Mouse (Mus musculus) c-Kit-positive CD71-negative TER-119-negative erythroid progenitor cells, embryonic 14.5 days (primary cell): ENCODE measurements around the gene Hist1h1t.

Experiments
- DNase-seq: peaks from one replicate; pipeline ENCODE4 v3.0.0-alpha.2; 2013; ENCODE audit warnings: low read depth

Gene Hist1h1t

GRCm38 (mm10) chr13:23737091-23737490, 41.5 kb downstream of the Hist1h1t start:
- no peak for DNase-seq

- no peak for DNase-seq
These were observed 42.4 kb downstream of the Hist1h1t start for GRCm38 (mm10) chr13:23738041-23738440.

GRCm38 (mm10) chr13:23738677-23739068, 43.1 kb downstream of the Hist1h1t start, which contains the start of gene Hist1h1c:
TSS of gene Hist1h1c (plus strand) at chr13:23738808.
- DNase-seq: peak; percentile 88

DNA sequence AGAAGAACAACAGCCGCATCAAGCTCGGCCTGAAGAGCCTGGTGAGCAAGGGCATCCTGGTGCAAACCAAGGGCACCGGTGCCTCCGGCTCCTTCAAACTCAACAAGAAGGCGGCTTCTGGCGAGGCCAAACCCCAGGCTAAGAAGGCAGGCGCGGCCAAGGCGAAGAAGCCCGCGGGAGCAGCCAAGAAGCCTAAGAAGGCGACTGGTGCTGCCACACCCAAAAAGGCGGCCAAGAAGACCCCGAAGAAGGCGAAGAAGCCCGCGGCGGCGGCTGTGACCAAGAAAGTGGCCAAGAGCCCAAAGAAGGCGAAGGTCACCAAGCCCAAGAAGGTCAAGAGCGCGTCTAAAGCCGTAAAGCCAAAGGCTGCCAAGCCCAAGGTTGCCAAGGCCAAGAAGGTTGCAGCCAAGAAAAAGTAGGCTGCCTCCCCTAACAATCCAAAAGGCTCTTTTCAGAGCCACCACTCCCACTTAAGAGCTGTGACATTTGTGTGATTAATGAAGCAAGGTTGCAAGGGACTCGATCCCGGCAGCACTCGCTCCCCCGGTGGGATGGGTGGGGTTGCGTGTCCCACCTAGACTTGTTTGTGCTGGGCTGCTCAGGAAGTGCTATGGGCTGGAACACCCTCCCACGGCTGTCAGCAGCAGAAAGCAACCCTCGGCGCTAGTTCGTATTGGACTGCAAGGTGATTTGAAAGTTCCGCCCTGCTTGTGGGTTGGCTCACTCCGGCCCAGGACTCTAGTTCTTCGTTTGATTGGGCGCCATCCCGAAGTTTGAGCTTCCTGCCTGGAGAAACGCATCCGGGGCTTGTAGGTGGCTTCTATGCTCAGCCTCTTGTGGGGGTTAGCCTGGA, 43.7 kb downstream of the Hist1h1t start:
- no peak for DNase-seq

DNA sequence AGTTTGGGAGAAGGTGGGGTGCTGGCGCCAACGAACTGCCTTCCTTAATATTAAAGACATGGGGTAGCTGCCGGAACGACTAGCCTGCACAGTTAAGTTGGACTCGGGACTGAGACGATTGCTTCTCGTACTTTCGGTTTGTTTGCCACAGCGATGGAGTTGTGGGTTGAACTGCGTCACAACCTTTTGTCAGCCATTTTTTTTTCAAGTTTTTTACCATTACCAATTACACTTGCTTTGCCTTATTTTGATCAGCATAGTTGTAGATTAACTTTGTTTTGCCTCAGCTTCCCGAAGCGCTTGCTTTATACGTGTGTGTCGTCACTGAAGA, 44.3 kb downstream of the Hist1h1t start:
- no peak for DNase-seq

- DNase-seq: no peak
These were observed 44.7 kb downstream of the Hist1h1t start for GRCm38 (mm10) chr13:23740256-23740840.

DNA sequence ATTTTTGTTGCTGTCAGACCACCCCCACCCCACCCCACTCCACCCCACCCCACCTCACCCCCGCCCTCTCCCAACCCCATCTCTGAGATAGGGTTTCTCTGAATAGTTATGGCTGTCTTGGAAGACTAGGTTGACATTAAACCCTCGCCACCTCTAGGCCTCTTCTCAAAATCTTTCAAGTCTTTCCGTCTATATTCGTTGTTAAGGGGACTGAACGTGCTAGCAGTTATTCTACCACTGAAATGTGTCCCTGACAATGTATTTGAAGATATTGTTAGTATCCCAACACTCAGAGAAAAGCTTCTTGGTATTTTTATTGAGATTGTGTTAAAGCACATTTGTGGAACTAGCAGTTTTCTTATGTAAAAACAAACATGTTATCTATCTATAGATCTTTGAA, 45.3 kb downstream of the Hist1h1t start:
- DNase-seq: no peak

- DNase-seq: no peak
These were observed 46.4 kb downstream of the Hist1h1t start for GRCm38 (mm10) chr13:23742007-23742406.

GRCm38 (mm10) chr13:23743215-23743614, 47.6 kb downstream of the Hist1h1t start:
- DNase-seq: no peak

DNA sequence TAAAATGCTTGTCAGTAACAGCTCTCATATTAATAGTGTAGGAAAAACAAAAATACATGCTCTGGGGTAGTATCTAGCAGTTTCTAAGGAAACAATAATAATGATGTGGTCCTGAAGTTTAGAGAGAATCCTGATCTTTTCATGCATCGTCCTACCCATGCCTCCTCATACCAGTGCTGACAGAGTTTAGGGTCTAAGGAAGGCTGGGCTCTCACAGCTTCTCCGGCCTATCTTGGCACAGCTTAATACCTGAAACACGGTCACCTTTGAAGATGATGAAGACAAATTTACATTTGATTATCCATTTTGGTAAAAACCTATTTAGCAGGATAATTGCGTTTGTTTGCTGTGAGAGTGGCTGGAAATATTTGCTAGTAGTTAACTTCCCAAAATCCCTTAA, 48.3 kb downstream of the Hist1h1t start:
- DNase-seq: no peak

DNA sequence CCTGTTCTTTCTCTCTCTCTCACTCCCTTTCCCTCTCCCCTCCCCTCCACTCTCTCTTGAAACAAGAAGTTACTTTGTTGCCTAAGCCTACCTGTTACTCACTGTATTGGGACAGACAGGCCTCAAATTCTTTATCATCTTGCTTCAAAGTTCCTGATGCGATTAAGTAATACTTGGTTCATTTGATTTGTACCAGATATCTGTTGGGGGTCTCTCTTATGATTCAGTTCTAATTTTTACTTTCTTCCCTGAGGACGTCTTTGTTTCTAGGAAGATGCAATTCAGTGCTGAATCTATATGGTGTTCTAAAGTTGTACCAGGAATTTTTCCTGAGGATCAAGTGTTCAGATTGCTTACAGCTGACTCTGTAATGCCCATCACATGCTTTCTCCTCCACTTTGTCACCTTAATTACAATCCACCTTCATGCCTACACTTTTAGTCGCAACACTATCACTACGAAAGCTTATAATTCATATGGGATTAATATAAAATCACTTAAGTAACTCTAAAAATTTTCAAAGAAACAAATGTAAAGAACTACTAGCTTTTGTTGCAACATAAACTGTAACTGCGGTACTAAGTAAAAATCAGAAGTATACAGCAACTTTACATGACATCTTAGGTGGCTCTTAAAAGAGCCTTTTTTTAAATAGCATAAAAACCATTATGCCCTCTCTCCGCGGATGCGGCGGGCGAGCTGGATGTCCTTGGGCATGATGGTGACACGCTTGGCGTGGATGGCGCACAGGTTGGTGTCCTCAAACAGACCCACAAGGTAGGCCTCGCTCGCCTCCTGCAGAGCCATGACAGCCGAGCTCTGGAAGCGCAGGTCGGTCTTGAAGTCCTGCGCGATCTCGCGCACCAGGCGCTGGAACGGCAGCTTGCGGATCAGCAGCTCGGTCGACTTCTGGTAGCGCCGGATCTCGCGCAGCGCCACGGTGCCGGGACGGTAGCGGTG, 49.1 kb downstream of the Hist1h1t start:
- DNase-seq: no peak

GRCm38 (mm10) chr13:23745381-23746161, 50.0 kb downstream of the Hist1h1t start, which contains the start of gene Hist1h3c:
TSS of gene Hist1h3c (minus strand) at chr13:23745602.
- peak; percentile 89 for DNase-seq
